Mouse (Mus musculus) forebrain, embryonic 16.5 days (tissue): ENCODE results near the gene Esyt1. TPM values are rescaled to one million over a fixed set of nuclear protein-coding genes. Genes with fewer than 3 reads are reported as not detected.
"Not testable (repeated sequence)": the region's sequence is repeated elsewhere in the genome, so short reads cannot be mapped to it uniquely, and the experiment has no call there.

Experiments
- ATAC-seq: fragments of 200-750 bp; cut with Nextera tagmentation; 2 replicates; pipeline ENCODE4 v1.8.0; 2017; ENCODE audit warnings: mild to moderate bottlenecking, moderate library complexity
- H3K27ac ChIP-seq: fragments of 300-500 bp; sonication (generic); 2 replicates; pipeline ENCODE4 v1.5.1; 2014; ENCODE audit warnings: low read length, control low read depth
- H3K27me3 ChIP-seq: fragments of 300-500 bp; sonication (generic); replicated peaks from 2 replicates; pipeline ENCODE4 v1.6.1; 2014; ENCODE audit warnings: low read length; ENCODE audit not compliant: control insufficient read depth, insufficient read depth
- H3K36me3 ChIP-seq: fragments of 300-500 bp; sonication (generic); 2 replicates; pipeline ENCODE4 v1.6.1; 2014; ENCODE audit not compliant: control insufficient read depth, insufficient read depth
- H3K4me1 ChIP-seq: fragments of 300-500 bp; sonication (generic); replicated peaks from 2 replicates; pipeline ENCODE4 v1.6.1; 2014; ENCODE audit warnings: low read length; ENCODE audit not compliant: control insufficient read depth, insufficient read depth
- H3K4me2 ChIP-seq: fragments of 300-500 bp; sonication (generic); 2 replicates; pipeline ENCODE4 v1.6.1; 2014; ENCODE audit warnings: mild to moderate bottlenecking, low read length, control low read depth
- H3K4me3 ChIP-seq: fragments of 300-500 bp; sonication (generic); replicated peaks from 2 replicates; pipeline ENCODE4 v1.5.1; 2014; ENCODE audit warnings: mild to moderate bottlenecking, low read length, control low read depth
- H3K9ac ChIP-seq: fragments of 300-500 bp; sonication (generic); replicated peaks from 2 replicates; pipeline ENCODE4 v1.6.1; 2014; ENCODE audit warnings: low read depth, low read length, control low read depth
- H3K9me3 ChIP-seq: fragments of 300-500 bp; sonication (generic); 2 replicates; pipeline ENCODE4 v1.6.1; 2016; ENCODE audit warnings: low read length; ENCODE audit not compliant: control insufficient read depth
- WGBS: fragments of 180-500 bp; shearing (Covaris S2); extraction: QIAGEN DNeasy Blood & Tissue Kit; methylation state at CpG from one replicate; pipeline ENCODE4 v1.1.7; 2014; 5-methylcytosine and 5-hydroxymethylcytosine counted together
- polyA plus RNA-seq: library from polyadenylated mRNA; unstranded; fragments of >200 nt; fragmentation: Nextera tagmentation; extraction: Ambion mirVana; gene quantifications from 2 replicates; pipeline ENCODE4 v1.2.1, GENCODE M21; 2015

Esyt1 gene
- polyA plus RNA-seq, 1 experiment from 2014 or later: 9.0 TPM

- 90% methylated on average over 4 of the region's 4 CpGs for WGBS
- H3K4me3 ChIP-seq: no peak overlapping the region
These were observed 15.8 kb downstream of the Esyt1 start for GRCm38 (mm10) chr10:128509831-128510230.

GRCm38 (mm10) chr10:128509203-128509602 lies 16.5 kb downstream of the Esyt1 start:
- H3K9ac ChIP-seq: no peak overlapping the region
- no peak overlapping the region for H3K4me3 ChIP-seq
- 91% methylated on average over 9 of the region's 9 CpGs for WGBS
- no peak overlapping the region for H3K4me2 ChIP-seq
- H3K27me3 ChIP-seq: no peaks in the 10 kb centered on the region
- H3K9me3 ChIP-seq: no peaks in the 10 kb centered on the region
- H3K4me1 ChIP-seq: no peaks in the 10 kb centered on the region
- H3K27ac ChIP-seq: no peak overlapping the region
- H3K36me3 ChIP-seq: no peaks in the 10 kb centered on the region
- ATAC-seq: no peak

More at GRCm38 (mm10) chr10:128509831-128510230, 15.8 kb downstream of the Esyt1 start:
- H3K9me3 ChIP-seq: no peaks in the 10 kb centered on the region
- H3K27ac ChIP-seq: no peak overlapping the region
- no peaks in the 10 kb centered on the region for H3K4me1 ChIP-seq
- H3K36me3 ChIP-seq: no peaks in the 10 kb centered on the region
- ATAC-seq: no peak
- H3K4me2 ChIP-seq: no peak overlapping the region
- no peak overlapping the region for H3K9ac ChIP-seq
- no peaks in the 10 kb centered on the region for H3K27me3 ChIP-seq

- ATAC-seq: no peak
- 80% methylated on average over 9 of the region's 9 CpGs for WGBS
These were observed 17.4 kb downstream of the Esyt1 start for GRCm38 (mm10) chr10:128508260-128508659.

DNA sequence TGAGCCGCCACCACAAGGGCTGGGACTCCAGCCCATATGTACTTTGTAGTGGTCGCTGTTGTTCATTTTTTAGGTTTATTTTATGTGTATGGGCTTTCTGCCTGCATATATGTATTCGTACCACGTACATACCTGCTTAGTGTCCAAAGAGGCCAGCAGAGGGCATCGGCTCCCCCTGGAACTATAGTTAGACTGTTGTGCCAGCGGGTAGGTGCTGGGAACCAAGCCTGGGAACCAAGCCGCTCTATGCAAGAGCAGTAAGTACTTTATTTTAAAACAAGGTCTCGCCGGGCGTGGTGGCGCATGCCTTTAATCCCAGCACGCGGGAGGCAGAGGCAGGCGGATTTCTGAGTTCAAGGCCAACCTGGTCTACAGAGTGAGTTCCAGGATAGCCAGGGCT lies 19.7 kb downstream of the Esyt1 start:
- H3K9me3 ChIP-seq: no peaks in the 10 kb centered on the region
- H3K4me2 ChIP-seq: no peak overlapping the region
- no peak overlapping the region for H3K9ac ChIP-seq
- no peaks in the 10 kb centered on the region for H3K36me3 ChIP-seq
- ATAC-seq: no peak
- no peak overlapping the region for H3K27ac ChIP-seq
- no peaks in the 10 kb centered on the region for H3K27me3 ChIP-seq
- no peak overlapping the region for H3K4me3 ChIP-seq
- WGBS: 95% methylated on average over 14 of the region's 14 CpGs
- no peaks in the 10 kb centered on the region for H3K4me1 ChIP-seq

More at GRCm38 (mm10) chr10:128508260-128508659, 17.4 kb downstream of the Esyt1 start:
- Histone ChIP-seq H3K27ac (no peak overlapping the region), H3K9ac (no peak overlapping the region), H3K27me3 (no peaks in the 10 kb centered on the region), H3K4me3 (no peak overlapping the region), H3K9me3 (no peaks in the 10 kb centered on the region), H3K36me3 (no peaks in the 10 kb centered on the region), H3K4me1 (no peaks in the 10 kb centered on the region), H3K4me2 (no peak overlapping the region)

GRCm38 (mm10) chr10:128505371-128505667 lies 20.4 kb downstream of the Esyt1 start:
- not testable (repeated sequence) for H3K36me3 ChIP-seq, H3K4me3 ChIP-seq, H3K27ac ChIP-seq, H3K27me3 ChIP-seq, ATAC-seq, H3K9ac ChIP-seq, H3K9me3 ChIP-seq, H3K4me2 ChIP-seq, H3K4me1 ChIP-seq
- WGBS: 84% methylated on average over 5 of the region's 5 CpGs

GRCm38 (mm10) chr10:128504641-128505370 lies 20.9 kb downstream of the Esyt1 start:
- Histone ChIP-seq H3K4me3 (no peak overlapping the region), H3K36me3 (no peaks in the 10 kb centered on the region), H3K4me1 (no peaks in the 10 kb centered on the region), H3K9me3 (no peaks in the 10 kb centered on the region), H3K9ac (no peak overlapping the region), H3K27me3 (no peaks in the 10 kb centered on the region), H3K4me2 (no peak overlapping the region), H3K27ac (no peak overlapping the region)
- ATAC-seq: no peak
- 80% methylated on average over 9 of the region's 9 CpGs for whole genome bisulfite sequencing

GRCm38 (mm10) chr10:128504012-128504411 lies 21.7 kb downstream of the Esyt1 start:
- Histone ChIP-seq H3K4me1 (peaks cover 5% of the 10 kb centered on the region), H3K4me2 (no peak overlapping the region)
- 91% methylated on average over 3 of the region's 3 CpGs for WGBS

DNA sequence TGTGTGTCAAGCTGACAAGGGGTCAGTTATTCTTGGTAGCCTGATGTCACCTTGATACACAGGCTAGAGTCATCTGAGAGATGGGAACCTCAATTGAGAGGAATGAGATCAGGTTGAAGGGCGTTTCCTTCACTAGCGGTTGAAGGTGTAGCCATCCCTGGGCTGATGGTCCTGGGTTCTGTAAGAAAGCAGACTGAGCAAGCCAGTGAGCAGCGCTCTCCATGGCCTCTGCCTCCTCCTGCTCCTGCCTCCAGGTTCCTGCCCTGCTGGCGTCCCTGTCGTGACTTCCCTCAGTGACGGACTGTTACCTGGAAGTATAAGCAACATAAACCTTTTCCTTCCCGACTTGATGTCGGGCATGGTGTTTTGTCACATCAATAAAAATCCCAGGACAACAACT lies 22.1 kb downstream of the Esyt1 start:
- peaks cover 5% of the 10 kb centered on the region for H3K4me1 ChIP-seq
- H3K9ac ChIP-seq: no peak overlapping the region
- H3K4me2 ChIP-seq: no peak overlapping the region
- no peak overlapping the region for H3K27ac ChIP-seq
- WGBS: 81% methylated on average over 8 of the region's 8 CpGs
- no peak for ATAC-seq
- no peaks in the 10 kb centered on the region for H3K36me3 ChIP-seq
- H3K4me3 ChIP-seq: no peak overlapping the region
- no peaks in the 10 kb centered on the region for H3K9me3 ChIP-seq
- no peaks in the 10 kb centered on the region for H3K27me3 ChIP-seq

More at GRCm38 (mm10) chr10:128504012-128504411, 21.7 kb downstream of the Esyt1 start:
- Histone ChIP-seq H3K9ac (no peak overlapping the region), H3K9me3 (no peaks in the 10 kb centered on the region), H3K27me3 (no peaks in the 10 kb centered on the region), H3K27ac (no peak overlapping the region), H3K4me3 (no peak overlapping the region), H3K36me3 (no peaks in the 10 kb centered on the region)
- no peak for ATAC-seq

- no peak overlapping the region for H3K9ac ChIP-seq
- no peak for ATAC-seq
- no peaks in the 10 kb centered on the region for H3K9me3 ChIP-seq
- 89% methylated on average over 5 of the region's 5 CpGs for WGBS
- no peak overlapping the region for H3K4me2 ChIP-seq
- H3K4me1 ChIP-seq: peaks cover 13% of the 10 kb centered on the region
- H3K27ac ChIP-seq: no peak overlapping the region
- H3K36me3 ChIP-seq: no peaks in the 10 kb centered on the region
- no peak overlapping the region for H3K4me3 ChIP-seq
- no peaks in the 10 kb centered on the region for H3K27me3 ChIP-seq
These were observed 23.3 kb downstream of the Esyt1 start for GRCm38 (mm10) chr10:128502341-128502740.
